Mouse (Mus musculus) adrenal gland, postnatal 36 days (tissue): ENCODE measurements around the gene H2afb1. TPM values are rescaled to one million over a fixed set of nuclear protein-coding genes. Genes with fewer than 3 reads are reported as not detected.
"Not testable (repeated sequence)": the region's sequence is repeated elsewhere in the genome, so short reads cannot be mapped to it uniquely, and the experiment has no call there.

Experiments
- DNase-seq, 2 experiments: peaks; one replicate each; pipeline ENCODE4 v3.0.0; 2021; ENCODE audit warnings: mixed read lengths in 1 of 2
- long read RNA-seq, 2 experiments: library from polyadenylated mRNA; stranded (forward); transcript quantifications; one replicate each; pipeline ENCODE4 v2.0.0; 2021; ENCODE audit warnings: borderline sequencing depth in 2 of 2
- total RNA-seq, 2 experiments: library from RNA; stranded (reverse); gene quantifications; 2 replicates each; pipeline ENCODE4 v1.2.3; 2021

H2afb1 gene
- total RNA-seq = not detected
- long read RNA-seq, experiment 1 = 0 reads
- long read RNA-seq, experiment 2 = 0 reads

DNA sequence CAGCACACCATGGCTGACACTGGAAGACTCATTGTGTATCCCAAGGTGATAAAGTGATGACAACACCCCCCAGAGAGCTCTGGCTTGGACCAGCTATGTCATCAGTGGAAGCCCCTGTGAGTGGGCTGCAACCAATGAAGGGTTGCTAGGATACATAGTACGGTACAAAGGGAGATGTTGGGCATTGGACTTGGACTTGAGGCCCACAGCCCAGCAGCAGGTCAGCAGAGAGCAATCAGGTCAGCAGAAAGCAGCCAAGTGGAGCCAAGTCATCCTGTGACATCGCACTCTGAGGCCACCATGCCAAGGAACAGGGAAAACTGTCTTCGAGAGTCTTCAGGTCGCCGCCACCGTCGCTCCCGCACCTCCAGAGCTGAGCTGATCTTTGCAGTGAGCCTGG is at the start of gene H2afb1:
Gene H2afb1 (plus strand): TSS at position 301 of the 400 bp plus-strand sequence.
- not testable (repeated sequence) for DNase-seq

DNA sequence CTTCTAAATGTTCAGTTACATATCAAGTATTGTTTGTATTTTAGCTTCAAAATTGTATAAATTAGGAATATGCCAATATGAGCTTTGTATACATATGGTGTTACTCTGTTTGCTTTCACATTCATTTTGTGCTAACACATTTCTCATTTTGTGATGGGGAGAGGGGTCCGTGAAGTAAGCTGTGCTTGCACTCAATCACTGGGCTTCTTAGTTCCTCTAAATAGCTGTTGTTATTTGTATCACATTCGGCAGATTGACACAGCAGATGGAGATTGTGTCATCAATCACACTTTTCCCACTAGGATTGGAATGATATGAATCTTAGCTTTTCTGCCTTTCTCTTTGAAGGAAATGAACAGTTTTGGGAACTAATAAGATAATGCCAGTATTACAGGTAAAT is 21.5 kb downstream of the H2afb1 start:
- no peak for DNase-seq
